Mouse (Mus musculus) lung, adult 18-20 months (tissue): ENCODE measurements around the gene Stx16.

Experiments used
- DNase-seq, 2 experiments: peaks; one replicate each; pipeline ENCODE4 v3.0.0; 2022; ENCODE audit warnings: mixed read lengths in 2 of 2

Stx16 gene

DNA sequence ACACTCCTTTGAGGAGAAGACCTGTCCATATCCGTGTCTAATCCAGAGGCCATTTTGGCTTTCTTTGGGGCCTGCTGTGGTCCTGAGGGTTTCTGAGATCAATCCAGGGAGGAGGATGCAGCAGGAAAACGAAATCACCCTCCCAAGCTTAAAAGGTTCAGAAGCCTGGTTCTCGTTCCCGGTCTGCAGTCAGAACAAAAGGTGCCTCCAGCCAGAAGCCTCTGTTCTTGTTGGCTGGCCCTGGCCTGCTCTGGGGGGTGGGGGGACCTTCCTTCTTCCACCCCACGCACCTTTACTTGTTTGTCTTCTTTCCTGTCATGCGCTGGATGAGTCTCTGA is 51.2 kb downstream of the Stx16 start:
- DNase-seq = no peak

DNA sequence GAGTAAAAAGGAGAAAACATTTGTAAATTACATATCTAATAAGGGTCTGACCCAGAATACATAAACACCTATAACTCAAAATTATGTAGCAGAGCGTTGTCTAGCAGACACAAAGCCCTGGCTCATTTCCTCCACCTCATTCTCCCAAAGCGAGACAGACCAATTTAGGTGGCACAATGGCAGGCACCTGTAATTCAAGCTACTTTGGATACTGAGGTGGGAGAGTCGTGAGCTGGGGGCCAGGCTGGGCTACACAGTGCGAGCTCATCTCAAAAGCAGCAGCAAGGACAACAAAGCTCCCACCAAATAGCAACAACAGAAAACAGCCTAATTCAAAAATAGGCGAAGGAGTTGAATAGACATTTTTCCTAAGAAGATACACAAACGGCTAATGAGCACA is 52.8 kb downstream of the Stx16 start:
- DNase-seq = no peak

DNA sequence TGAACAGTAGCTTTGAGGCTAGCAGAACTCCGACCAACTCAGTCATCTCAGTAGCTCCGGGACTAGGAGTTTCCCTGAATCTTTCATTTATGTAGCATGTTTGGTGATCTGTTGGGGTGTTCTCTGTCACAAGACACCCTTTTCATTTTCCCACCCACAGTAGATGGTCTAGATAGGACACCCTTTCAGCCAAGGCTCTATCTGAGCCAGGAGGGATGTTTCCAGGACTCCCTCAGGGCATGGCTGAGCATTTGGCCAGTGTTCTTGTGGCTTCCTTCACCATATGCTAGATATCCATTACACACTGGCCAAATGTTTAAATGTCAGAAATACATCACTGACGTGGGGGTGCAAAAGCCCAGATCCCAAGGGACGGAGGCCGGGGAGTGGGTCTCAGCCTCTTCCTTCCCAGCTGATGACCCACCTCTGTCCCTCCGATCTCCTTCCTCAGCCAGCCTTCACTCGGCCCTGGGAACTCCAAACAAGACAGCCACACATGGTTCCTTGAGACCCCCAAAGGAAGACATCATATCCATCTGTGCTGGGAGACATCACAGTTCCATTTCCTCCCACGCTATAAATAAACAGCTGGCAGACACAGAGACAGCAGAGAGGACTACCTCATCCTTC is 54.5 kb downstream of the Stx16 start:
- DNase-seq = no peak

DNA sequence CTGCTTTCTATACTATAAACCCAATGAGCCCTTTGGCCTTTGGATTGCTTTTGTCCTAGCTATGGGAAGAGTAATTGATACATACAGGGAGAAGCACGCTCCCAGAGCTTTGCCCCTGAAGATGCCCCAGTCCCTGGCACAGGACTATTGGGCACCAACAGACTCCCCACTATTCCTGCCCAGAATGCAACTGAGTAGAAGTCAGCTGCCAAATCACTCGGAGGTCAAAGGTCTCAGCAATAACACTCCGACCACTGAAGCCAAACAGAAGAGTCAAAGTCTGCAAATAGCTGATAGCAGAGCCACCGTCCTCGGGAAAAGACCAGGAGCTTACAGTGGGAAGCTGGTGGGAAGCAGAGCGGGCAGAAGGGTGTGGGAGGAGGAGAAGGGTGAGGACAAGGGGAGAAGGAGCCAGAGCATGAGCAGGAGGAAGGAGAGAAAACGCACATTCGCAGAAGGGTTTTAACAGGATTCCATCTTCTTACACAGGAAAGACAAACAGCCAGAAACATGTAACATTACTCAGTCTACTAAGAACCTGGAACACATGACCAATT is 56.4 kb downstream of the Stx16 start:
- DNase-seq = no peak
